Mouse (Mus musculus) 3T3-L1 (cell line): ENCODE data around the gene Rgs1.
A peak's percentile ranks its signal among the peaks of the same experiment; 100 is the strongest.

Experiments
- DNase-seq: peaks from one replicate; pipeline ENCODE4 v3.0.0-alpha.2; 2015; ENCODE audit warnings: low read depth, low spot score

Rgs1 gene

DNA sequence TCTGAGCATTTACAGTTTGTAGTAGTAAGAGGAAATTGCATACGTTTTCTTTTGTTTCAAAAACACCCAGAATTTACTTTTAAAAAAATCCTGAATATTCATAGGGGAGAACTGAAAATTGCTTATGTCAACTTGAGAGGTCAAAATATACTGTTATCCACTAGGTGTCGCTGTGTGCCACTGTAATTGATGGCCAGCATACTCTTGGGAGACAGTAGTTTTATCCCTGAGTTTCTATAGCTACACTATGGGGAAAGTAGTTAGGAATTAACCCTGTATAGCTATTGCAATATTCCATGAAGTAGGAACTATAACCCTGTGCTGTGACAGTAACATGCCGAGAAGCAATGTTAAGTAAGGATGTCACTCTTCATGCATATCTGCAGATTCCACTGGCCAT is 51.4 kb downstream of the Rgs1 start:
- DNase-seq: peak; percentile 81
